Mouse (Mus musculus): Measurements from ENCODE around the gene Shank2. TPM values are rescaled to one million over a fixed set of nuclear protein-coding genes. Genes with fewer than 3 reads are reported as not detected.

The Shank2 gene
- polyA plus RNA-seq, 1 experiment from 2014 or later = 0.40 TPM

GRCm38 (mm10) chr7:144248686-144249422 is 247.1 kb downstream of the Shank2 start:
- no peak overlapping the region for H3K4me3 ChIP-seq (ENCODE audit: low read depth, low read length)
- H3K4me2 ChIP-seq = no peak overlapping the region
- H3K9ac ChIP-seq (ENCODE audit: low read depth, low read length) = no peak overlapping the region
- ATAC-seq (replicated peaks; ENCODE audit: insufficient number of reproducible peaks, low FRiP score, low TSS enrichment) = no peak
- no peaks in the 10 kb centered on the region; the same call in 1 of the 2 replicates for H3K27me3 ChIP-seq (ENCODE audit: control insufficient read depth, insufficient read depth, low read length)
- H3K9me3 ChIP-seq (replicated peaks; ENCODE audit: control insufficient read depth, low read length) = no peaks in the 10 kb centered on the region
- H3K36me3 ChIP-seq (ENCODE audit: control insufficient read depth, insufficient read depth, low read length) = no peaks in the 10 kb centered on the region
- H3K4me1 ChIP-seq (ENCODE audit: control insufficient read depth, insufficient read depth, low read length) = no peaks in the 10 kb centered on the region
- 44% methylated on average over 2 of the region's 2 CpGs for WGBS (ENCODE audit: insufficient replicate concordance)
- no peak overlapping the region for H3K27ac ChIP-seq (ENCODE audit: low read depth, low read length)

GRCm38 (mm10) chr7:144250791-144251190 is 249.1 kb downstream of the Shank2 start:
- Histone ChIP-seq H3K27me3 (ENCODE audit: control insufficient read depth, insufficient read depth, low read length) (no peaks in the 10 kb centered on the region; the same call in 1 of the 2 replicates), H3K27ac (ENCODE audit: low read depth, low read length) (no peak overlapping the region), H3K4me1 (ENCODE audit: control insufficient read depth, insufficient read depth, low read length) (no peaks in the 10 kb centered on the region), H3K36me3 (ENCODE audit: control insufficient read depth, insufficient read depth, low read length) (no peaks in the 10 kb centered on the region), H3K9ac (ENCODE audit: low read depth, low read length) (no peak overlapping the region), H3K9me3 (replicated peaks; ENCODE audit: control insufficient read depth, low read length) (no peaks in the 10 kb centered on the region), H3K4me2 (no peak overlapping the region), H3K4me3 (ENCODE audit: low read depth, low read length) (no peak overlapping the region)
- ATAC-seq (replicated peaks; ENCODE audit: insufficient number of reproducible peaks, low FRiP score, low TSS enrichment) = no peak
- WGBS (ENCODE audit: insufficient replicate concordance) = 70% methylated on average over 4 of the region's 4 CpGs

- no peak overlapping the region for H3K27ac ChIP-seq (ENCODE audit: low read depth, low read length)
- WGBS (ENCODE audit: insufficient replicate concordance) = 49% methylated on average over 6 of the region's 6 CpGs
- H3K9ac ChIP-seq (ENCODE audit: low read depth, low read length) = no peak overlapping the region
- no peaks in the 10 kb centered on the region for H3K9me3 ChIP-seq (replicated peaks; ENCODE audit: control insufficient read depth, low read length)
- H3K4me1 ChIP-seq (ENCODE audit: control insufficient read depth, insufficient read depth, low read length) = no peaks in the 10 kb centered on the region
- no peak overlapping the region for H3K4me3 ChIP-seq (ENCODE audit: low read depth, low read length)
- H3K4me2 ChIP-seq = no peak overlapping the region
- H3K27me3 ChIP-seq (ENCODE audit: control insufficient read depth, insufficient read depth, low read length) = no peaks in the 10 kb centered on the region; the same call in 1 of the 2 replicates
- no peaks in the 10 kb centered on the region for H3K36me3 ChIP-seq (ENCODE audit: control insufficient read depth, insufficient read depth, low read length)
- ATAC-seq (replicated peaks; ENCODE audit: insufficient number of reproducible peaks, low FRiP score, low TSS enrichment) = no peak
Observed at GRCm38 (mm10) chr7:144251250-144251649, 249.5 kb downstream of the Shank2 start.

- no peak overlapping the region for H3K27ac ChIP-seq (ENCODE audit: low read depth, low read length)
- WGBS (ENCODE audit: insufficient replicate concordance) = 34% methylated on average over 8 of the region's 8 CpGs
- H3K9ac ChIP-seq (ENCODE audit: low read depth, low read length) = no peak overlapping the region
- H3K36me3 ChIP-seq (ENCODE audit: control insufficient read depth, insufficient read depth, low read length) = no peaks in the 10 kb centered on the region
- no peak overlapping the region for H3K4me3 ChIP-seq (ENCODE audit: low read depth, low read length)
- H3K4me2 ChIP-seq = no peak overlapping the region
- H3K27me3 ChIP-seq (ENCODE audit: control insufficient read depth, insufficient read depth, low read length) = 0 out of 2 replicates have a peak, but pooled peaks cover 5% of the 10 kb centered on the region
- no peaks in the 10 kb centered on the region for H3K9me3 ChIP-seq (replicated peaks; ENCODE audit: control insufficient read depth, low read length)
- no peak for ATAC-seq (replicated peaks; ENCODE audit: insufficient number of reproducible peaks, low FRiP score, low TSS enrichment)
- no peaks in the 10 kb centered on the region for H3K4me1 ChIP-seq (ENCODE audit: control insufficient read depth, insufficient read depth, low read length)
Observed at GRCm38 (mm10) chr7:144254674-144255246, 253.0 kb downstream of the Shank2 start.

- Histone ChIP-seq H3K9ac (ENCODE audit: low read depth, low read length) (no peak overlapping the region), H3K36me3 (ENCODE audit: control insufficient read depth, insufficient read depth, low read length) (no peaks in the 10 kb centered on the region), H3K9me3 (replicated peaks; ENCODE audit: control insufficient read depth, low read length) (no peaks in the 10 kb centered on the region), H3K4me1 (ENCODE audit: control insufficient read depth, insufficient read depth, low read length) (no peaks in the 10 kb centered on the region), H3K4me3 (ENCODE audit: low read depth, low read length) (no peak overlapping the region), H3K27me3 (ENCODE audit: control insufficient read depth, insufficient read depth, low read length) (0 out of 2 replicates have a peak, but pooled peaks cover 5% of the 10 kb centered on the region), H3K27ac (ENCODE audit: low read depth, low read length) (no peak overlapping the region), H3K4me2 (no peak overlapping the region)
- ATAC-seq (replicated peaks; ENCODE audit: insufficient number of reproducible peaks, low FRiP score, low TSS enrichment) = no peak
- 69% methylated on average over 7 of the region's 7 CpGs for WGBS (ENCODE audit: insufficient replicate concordance)
Observed at GRCm38 (mm10) chr7:144257821-144258220, 256.1 kb downstream of the Shank2 start.

- no peak overlapping the region for H3K27ac ChIP-seq (ENCODE audit: low read depth, low read length)
- no peaks in the 10 kb centered on the region for H3K36me3 ChIP-seq (ENCODE audit: control insufficient read depth, insufficient read depth, low read length)
- WGBS (ENCODE audit: insufficient replicate concordance) = 51% methylated on average over 4 of the region's 4 CpGs
- H3K4me3 ChIP-seq (ENCODE audit: low read depth, low read length) = no peak overlapping the region
- H3K9ac ChIP-seq (ENCODE audit: low read depth, low read length) = no peak overlapping the region
- H3K9me3 ChIP-seq (replicated peaks; ENCODE audit: control insufficient read depth, low read length) = no peaks in the 10 kb centered on the region
- 0 out of 2 replicates have a peak, but pooled peaks cover 5% of the 10 kb centered on the region for H3K27me3 ChIP-seq (ENCODE audit: control insufficient read depth, insufficient read depth, low read length)
- no peaks in the 10 kb centered on the region for H3K4me1 ChIP-seq (ENCODE audit: control insufficient read depth, insufficient read depth, low read length)
- no peak for ATAC-seq (replicated peaks; ENCODE audit: insufficient number of reproducible peaks, low FRiP score, low TSS enrichment)
- H3K4me2 ChIP-seq = no peak overlapping the region
Observed at GRCm38 (mm10) chr7:144258332-144258731, 256.6 kb downstream of the Shank2 start.

- no peak overlapping the region for H3K9ac ChIP-seq (ENCODE audit: low read depth, low read length)
- no peak for ATAC-seq (replicated peaks; ENCODE audit: insufficient number of reproducible peaks, low FRiP score, low TSS enrichment)
- H3K4me3 ChIP-seq (ENCODE audit: low read depth, low read length) = no peak overlapping the region
- no peaks in the 10 kb centered on the region for H3K36me3 ChIP-seq (ENCODE audit: control insufficient read depth, insufficient read depth, low read length)
- WGBS (ENCODE audit: insufficient replicate concordance) = 73% methylated on average over 6 of the region's 6 CpGs
- 0 out of 2 replicates have a peak, but pooled peaks cover 7% of the 10 kb centered on the region for H3K27me3 ChIP-seq (ENCODE audit: control insufficient read depth, insufficient read depth, low read length)
- H3K27ac ChIP-seq (ENCODE audit: low read depth, low read length) = no peak overlapping the region
- no peaks in the 10 kb centered on the region for H3K9me3 ChIP-seq (replicated peaks; ENCODE audit: control insufficient read depth, low read length)
- no peaks in the 10 kb centered on the region for H3K4me1 ChIP-seq (ENCODE audit: control insufficient read depth, insufficient read depth, low read length)
- no peak overlapping the region for H3K4me2 ChIP-seq
Observed at GRCm38 (mm10) chr7:144262666-144263065, 260.9 kb downstream of the Shank2 start.

GRCm38 (mm10) chr7:144266745-144267144 is 265.0 kb downstream of the Shank2 start:
- H3K36me3 ChIP-seq (ENCODE audit: control insufficient read depth, insufficient read depth, low read length) = no peaks in the 10 kb centered on the region
- no peak for ATAC-seq (replicated peaks; ENCODE audit: insufficient number of reproducible peaks, low FRiP score, low TSS enrichment)
- no peak overlapping the region for H3K27ac ChIP-seq (ENCODE audit: low read depth, low read length)
- no peak overlapping the region for H3K4me2 ChIP-seq
- 0 out of 2 replicates have a peak, but pooled peaks cover 3% of the 10 kb centered on the region for H3K27me3 ChIP-seq (ENCODE audit: control insufficient read depth, insufficient read depth, low read length)
- no peak overlapping the region for H3K4me3 ChIP-seq (ENCODE audit: low read depth, low read length)
- H3K9ac ChIP-seq (ENCODE audit: low read depth, low read length) = no peak overlapping the region
- 64% methylated on average over 7 of the region's 7 CpGs for WGBS (ENCODE audit: insufficient replicate concordance)
- no peaks in the 10 kb centered on the region for H3K4me1 ChIP-seq (ENCODE audit: control insufficient read depth, insufficient read depth, low read length)
- no peaks in the 10 kb centered on the region for H3K9me3 ChIP-seq (replicated peaks; ENCODE audit: control insufficient read depth, low read length)

Data from heart, embryonic 11.5 days (tissue).